Mouse (Mus musculus) lung, embryonic 16.5 days (tissue): ENCODE measurements at regions not wholly inside any gene's neighbourhood (a gene's known extent, or its start where the extent isn't known, plus 50 kb on each side); places are given as distances from the start of the nearest gene placed in this dataset.

ENCODE experiments used
- ATAC-seq: fragments of 200-750 bp; cut with Nextera tagmentation; 2 replicates; pipeline ENCODE4 v1.8.0; 2017; ENCODE audit warnings: low read depth, mild to moderate bottlenecking, moderate library complexity
- H3K27ac ChIP-seq: fragments of 300-500 bp; sonication (generic); 2 replicates; pipeline ENCODE4 v1.5.1; 2014; ENCODE audit warnings: mild to moderate bottlenecking, control low read depth, low read length
- H3K27me3 ChIP-seq: fragments of 300-500 bp; sonication (generic); 2 replicates; pipeline ENCODE4 v1.6.1; 2014; ENCODE audit warnings: low read depth, low read length, mixed read lengths; ENCODE audit not compliant: control insufficient read depth, insufficient read depth
- H3K36me3 ChIP-seq: fragments of 300-500 bp; sonication (generic); 2 replicates; pipeline ENCODE4 v1.6.1; 2014; ENCODE audit warnings: low read length; ENCODE audit not compliant: control insufficient read depth, insufficient read depth
- H3K4me1 ChIP-seq: fragments of 300-500 bp; sonication (generic); replicated peaks from 2 replicates; pipeline ENCODE4 v1.6.1; 2014; ENCODE audit warnings: low read length, mixed read lengths; ENCODE audit not compliant: control insufficient read depth, insufficient read depth
- H3K4me2 ChIP-seq: fragments of 300-500 bp; sonication (generic); 2 replicates; pipeline ENCODE4 v1.6.1; 2014; ENCODE audit warnings: low read depth, low read length, control low read depth
- H3K4me3 ChIP-seq: fragments of 300-500 bp; sonication (generic); 2 replicates; pipeline ENCODE4 v1.5.1; 2014; ENCODE audit warnings: mild to moderate bottlenecking, low read length, control low read depth
- H3K9ac ChIP-seq: fragments of 300-500 bp; sonication (generic); 2 replicates; pipeline ENCODE4 v1.6.1; 2014; ENCODE audit warnings: low read length, control low read depth
- H3K9me3 ChIP-seq: fragments of 300-500 bp; sonication (generic); 2 replicates; pipeline ENCODE4 v1.6.1; 2016; ENCODE audit warnings: low read length; ENCODE audit not compliant: control insufficient read depth
- WGBS: fragments of 180-500 bp; shearing (Covaris S2); extraction: QIAGEN DNeasy Blood & Tissue Kit; methylation state at CpG from one replicate; pipeline ENCODE4 v1.1.7; 2014; 5-methylcytosine and 5-hydroxymethylcytosine counted together

- no peaks in the 10 kb centered on the region for H3K27me3 ChIP-seq
- no peaks in the 10 kb centered on the region; the same call in 1 of the 2 replicates for H3K4me1 ChIP-seq
- ATAC-seq, result peak; percentile 65
- H3K9ac ChIP-seq, result no peak overlapping the region
- no peaks in the 10 kb centered on the region for H3K9me3 ChIP-seq
- no peaks in the 10 kb centered on the region for H3K36me3 ChIP-seq
- 17% methylated on average over 5 of the region's 5 CpGs for WGBS
- H3K27ac ChIP-seq, result peak overlapping the region; percentile 60; the same call in 1 of the 2 replicates
- H3K4me3 ChIP-seq, result no peak overlapping the region
- no peak overlapping the region for H3K4me2 ChIP-seq
Observed at GRCm38 (mm10) chr17:48643533-48644019, 188.9 kb downstream of the Unc5cl start.

- H3K4me1 ChIP-seq, result no peaks in the 10 kb centered on the region; the same call in 1 of the 2 replicates
- H3K4me3 ChIP-seq, result no peak overlapping the region
- no peak for ATAC-seq
- H3K36me3 ChIP-seq, result no peaks in the 10 kb centered on the region
- H3K27me3 ChIP-seq, result no peaks in the 10 kb centered on the region
- no peaks in the 10 kb centered on the region for H3K9me3 ChIP-seq
- 86% methylated on average over 1 of the region's 1 CpGs for WGBS
- no peak overlapping the region for H3K9ac ChIP-seq
- H3K27ac ChIP-seq, result no peak overlapping the region
- H3K4me2 ChIP-seq, result no peak overlapping the region
Observed at GRCm38 (mm10) chr17:48645056-48645455, 190.4 kb downstream of the Unc5cl start.

GRCm38 (mm10) chr17:48646626-48647195 is 192.0 kb downstream of the Unc5cl start:
- Histone ChIP-seq H3K9ac (no peak overlapping the region), H3K4me2 (peak overlapping the region; percentile 16; the same call in 1 of the 2 replicates), H3K36me3 (no peaks in the 10 kb centered on the region), H3K4me3 (no peak overlapping the region), H3K9me3 (no peaks in the 10 kb centered on the region), H3K4me1 (no peaks in the 10 kb centered on the region; the same call in 1 of the 2 replicates), H3K27ac (no peak overlapping the region), H3K27me3 (no peaks in the 10 kb centered on the region)
- ATAC-seq, result no peak
- 55% methylated on average over 11 of the region's 11 CpGs for WGBS

- H3K4me1 ChIP-seq, result no peaks in the 10 kb centered on the region; the same call in 1 of the 2 replicates
- ATAC-seq, result no peak; the same call in 1 of the 2 replicates
- H3K27ac ChIP-seq, result no peak overlapping the region
- H3K36me3 ChIP-seq, result no peaks in the 10 kb centered on the region
- H3K4me3 ChIP-seq, result no peak overlapping the region; the same call in 1 of the 2 replicates
- H3K27me3 ChIP-seq, result no peaks in the 10 kb centered on the region
- H3K4me2 ChIP-seq, result peak overlapping the region; percentile 16
- no peaks in the 10 kb centered on the region for H3K9me3 ChIP-seq
- 32% methylated on average over 14 of the region's 14 CpGs for WGBS
- H3K9ac ChIP-seq, result no peak overlapping the region
Observed at GRCm38 (mm10) chr17:48647431-48647830, 192.7 kb downstream of the Unc5cl start.

- no peaks in the 10 kb centered on the region for H3K36me3 ChIP-seq
- no peaks in the 10 kb centered on the region for H3K4me1 ChIP-seq
- H3K4me3 ChIP-seq, result no peak overlapping the region
- whole genome bisulfite sequencing, result 54% methylated on average over 13 of the region's 13 CpGs
- H3K27me3 ChIP-seq, result no peaks in the 10 kb centered on the region
- no peak for ATAC-seq
- H3K9ac ChIP-seq, result no peak overlapping the region
- H3K27ac ChIP-seq, result no peak overlapping the region
- no peak overlapping the region for H3K4me2 ChIP-seq
- no peaks in the 10 kb centered on the region for H3K9me3 ChIP-seq
Observed at GRCm38 (mm10) chr17:48650556-48650955, 195.9 kb downstream of the Unc5cl start.

- Histone ChIP-seq H3K36me3 (no peaks in the 10 kb centered on the region), H3K4me2 (no peak overlapping the region), H3K4me1 (no peaks in the 10 kb centered on the region), H3K9me3 (no peaks in the 10 kb centered on the region), H3K4me3 (no peak overlapping the region), H3K27ac (no peak overlapping the region), H3K9ac (no peak overlapping the region), H3K27me3 (no peaks in the 10 kb centered on the region)
- no peak for ATAC-seq
- 77% methylated on average over 3 of the region's 3 CpGs for WGBS
Observed at GRCm38 (mm10) chr17:48672749-48673148, 218.0 kb downstream of the Unc5cl start.

GRCm38 (mm10) chr17:48678216-48678832 is 223.6 kb downstream of the Unc5cl start:
- H3K27me3 ChIP-seq, result no peaks in the 10 kb centered on the region
- ATAC-seq, result no peak
- H3K4me2 ChIP-seq, result no peak overlapping the region
- no peak overlapping the region for H3K27ac ChIP-seq
- H3K4me1 ChIP-seq, result no peaks in the 10 kb centered on the region
- no peak overlapping the region for H3K4me3 ChIP-seq
- H3K9ac ChIP-seq, result no peak overlapping the region
- H3K36me3 ChIP-seq, result no peaks in the 10 kb centered on the region
- no peaks in the 10 kb centered on the region for H3K9me3 ChIP-seq
- WGBS, result 64% methylated on average over 12 of the region's 12 CpGs

GRCm38 (mm10) chr17:48680331-48680730 is 225.6 kb downstream of the Unc5cl start:
- Histone ChIP-seq H3K36me3 (no peaks in the 10 kb centered on the region), H3K27me3 (no peaks in the 10 kb centered on the region), H3K9me3 (no peaks in the 10 kb centered on the region), H3K27ac (no peak overlapping the region), H3K4me3 (no peak overlapping the region), H3K4me1 (no peaks in the 10 kb centered on the region), H3K9ac (no peak overlapping the region), H3K4me2 (no peak overlapping the region)
- no peak for ATAC-seq
- whole genome bisulfite sequencing, result 82% methylated on average over 10 of the region's 10 CpGs

- Histone ChIP-seq H3K36me3 (no peaks in the 10 kb centered on the region), H3K4me1 (no peaks in the 10 kb centered on the region), H3K4me3 (no peak overlapping the region), H3K27me3 (no peaks in the 10 kb centered on the region), H3K9ac (no peak overlapping the region), H3K27ac (no peak overlapping the region), H3K9me3 (no peaks in the 10 kb centered on the region), H3K4me2 (no peak overlapping the region)
- WGBS, result 40% methylated on average over 2 of the region's 2 CpGs
- no peak for ATAC-seq
Observed at GRCm38 (mm10) chr17:48688944-48689343, 234.2 kb downstream of the Unc5cl start.
